Mouse (Mus musculus) embryo, embryonic 9.5 days (tissue): Measurements from ENCODE around the gene Kcnj3.

Experiments
- DNase-seq: peaks from one replicate; pipeline ENCODE4 v3.0.0-alpha.2; 2017; ENCODE audit errors: extremely low spot score

Kcnj3 gene

GRCm38 (mm10) chr2:55505712-55506111, 69.9 kb downstream of the Kcnj3 start:
- no peak for DNase-seq

- no peak for DNase-seq
These were observed 81.5 kb downstream of the Kcnj3 start for GRCm38 (mm10) chr2:55517297-55517696.

GRCm38 (mm10) chr2:55532738-55533491, 97.1 kb downstream of the Kcnj3 start:
- DNase-seq: no peak

- no peak for DNase-seq
These were observed 99.2 kb downstream of the Kcnj3 start for GRCm38 (mm10) chr2:55534946-55535345.

GRCm38 (mm10) chr2:55535482-55535881, 99.7 kb downstream of the Kcnj3 start:
- no peak for DNase-seq

- no peak for DNase-seq
These were observed 111.8 kb downstream of the Kcnj3 start for GRCm38 (mm10) chr2:55547612-55548011.

- DNase-seq: no peak
These were observed 122.7 kb downstream of the Kcnj3 start for GRCm38 (mm10) chr2:55558368-55558985.

GRCm38 (mm10) chr2:55569291-55569690, 133.5 kb downstream of the Kcnj3 start:
- DNase-seq: no peak

- no peak for DNase-seq
These were observed 135.7 kb downstream of the Kcnj3 start for GRCm38 (mm10) chr2:55571425-55571824.

GRCm38 (mm10) chr2:55580286-55580685, 144.5 kb downstream of the Kcnj3 start:
- DNase-seq: no peak

GRCm38 (mm10) chr2:55591226-55591988, 155.6 kb downstream of the Kcnj3 start:
- no peak for DNase-seq
